In genomic region chr5:89778610-89779009, GRCm38 (mm10) we compare ENCODE assay signal across 13 mouse cellular contexts.
DNase-seq lines count a peak whose midpoint lies in the region; ATAC-seq lines count a peak whose summit lies in the region.
"Had no signal": no experiment of that assay in that cellular context is flagged by ENCODE, and none has a peak within 500 bp of the region (broad histone marks: within the 10 kb centered on the region; RNA-seq: fewer than 3 reads in every experiment).

No protein-coding gene starts in this region.

- 73% methylated on average over 2 of the region's 2 CpGs for WGBS in heart, embryonic 10.5 days

- H3K4me3 ChIP-seq in heart, embryonic 10.5 days: no peak overlapping the region
- H3K4me3 ChIP-seq: embryonic facial prominence, embryonic 13.5 days; limb, embryonic 12.5 days; midbrain, embryonic 13.5 days had no signal

- no peak for ATAC-seq in inflammation-experienced regulatory T-cells, adult 6 months
- ATAC-seq: midbrain, embryonic 13.5 days had no signal

- H3K4me1 ChIP-seq in heart, embryonic 10.5 days: no peaks in the 10 kb centered on the region
- H3K4me1 ChIP-seq: limb, embryonic 12.5 days; midbrain, embryonic 13.5 days had no signal

- DNase-seq in adrenal gland, postnatal 14 days: peak; percentile 4
- no peak for DNase-seq in adrenal gland, adult (ENCODE audit: inconsistent age in 2 of 2, low spot score in 1 of 2)
- DNase-seq in heart, adult 18-20 months: peak; percentile 23 to 34
- DNase-seq in heart, embryonic 10.5 days (ENCODE audit: low spot score): no peak
- DNase-seq in lung, postnatal 10 days: peak; percentile 16
- DNase-seq in lung, adult 18-20 months: no peak
- peak; percentile 10 for DNase-seq in gastrocnemius, postnatal 14 days
- DNase-seq: layer of hippocampus, adult 9-11 months had no signal

- no peaks in the 10 kb centered on the region for H3K9me3 ChIP-seq in heart, embryonic 10.5 days
- H3K9me3 ChIP-seq: embryonic facial prominence, embryonic 13.5 days; limb, embryonic 12.5 days; midbrain, embryonic 13.5 days had no signal

- no peak overlapping the region for H3K27ac ChIP-seq in heart, embryonic 10.5 days
- H3K27ac ChIP-seq: embryonic facial prominence, embryonic 13.5 days; hindbrain, embryonic 14.5 days; limb, embryonic 12.5 days; midbrain, embryonic 13.5 days had no signal

- H3K36me3 ChIP-seq in heart, embryonic 10.5 days: no peaks in the 10 kb centered on the region
- H3K36me3 ChIP-seq: embryonic facial prominence, embryonic 13.5 days; limb, embryonic 12.5 days; midbrain, embryonic 13.5 days had no signal

- no peaks in the 10 kb centered on the region for H3K27me3 ChIP-seq in heart, embryonic 10.5 days (ENCODE audit: insufficient read depth, poor library complexity, severe bottlenecking)
- H3K27me3 ChIP-seq: embryonic facial prominence, embryonic 13.5 days; limb, embryonic 12.5 days; midbrain, embryonic 13.5 days had no signal

- intact Hi-C loops in gastrocnemius, postnatal 14 days (cut with DNase I; ENCODE audit: low total_unique reads): no loop called here

Comparison
In these comparisons a context has a peak if more than half of its experiments do, and no peak if none do; other contexts are left out.
1. DNase-seq: peak in adrenal gland, postnatal 14 days (single experiment), heart, adult 18-20 months (2 of 2), lung, postnatal 10 days (single experiment) and gastrocnemius, postnatal 14 days (single experiment); none in adrenal gland, adult (0 of 2), heart, embryonic 10.5 days (single experiment) and lung, adult 18-20 months (0 of 2).